Mouse (Mus musculus) neutrophil, adult 5-6 weeks (primary cell): ENCODE results near the gene Tnpo3. TPM values are rescaled to one million over a fixed set of nuclear protein-coding genes. Genes with fewer than 3 reads are reported as not detected.

Experiments
- ATAC-seq: fragments of 151-379, 151-347 bp; 2 replicates; pipeline ENCODE4 v1.8.0; 2017; ENCODE audit warnings: mild to moderate bottlenecking, moderate TSS enrichment; ENCODE audit not compliant: insufficient number of reproducible peaks, poor library complexity, low FRiP score, severe bottlenecking; ENCODE audit errors: extremely low read depth
- total RNA-seq: library from RNA; stranded (forward); fragments of 200-1000 nt; gene quantifications from 2 replicates; pipeline ENCODE4 v1.2.3, GENCODE M21; 2017

Tnpo3 gene
- total RNA-seq, result 82.1 and 95.6 TPM in 2 replicates

DNA sequence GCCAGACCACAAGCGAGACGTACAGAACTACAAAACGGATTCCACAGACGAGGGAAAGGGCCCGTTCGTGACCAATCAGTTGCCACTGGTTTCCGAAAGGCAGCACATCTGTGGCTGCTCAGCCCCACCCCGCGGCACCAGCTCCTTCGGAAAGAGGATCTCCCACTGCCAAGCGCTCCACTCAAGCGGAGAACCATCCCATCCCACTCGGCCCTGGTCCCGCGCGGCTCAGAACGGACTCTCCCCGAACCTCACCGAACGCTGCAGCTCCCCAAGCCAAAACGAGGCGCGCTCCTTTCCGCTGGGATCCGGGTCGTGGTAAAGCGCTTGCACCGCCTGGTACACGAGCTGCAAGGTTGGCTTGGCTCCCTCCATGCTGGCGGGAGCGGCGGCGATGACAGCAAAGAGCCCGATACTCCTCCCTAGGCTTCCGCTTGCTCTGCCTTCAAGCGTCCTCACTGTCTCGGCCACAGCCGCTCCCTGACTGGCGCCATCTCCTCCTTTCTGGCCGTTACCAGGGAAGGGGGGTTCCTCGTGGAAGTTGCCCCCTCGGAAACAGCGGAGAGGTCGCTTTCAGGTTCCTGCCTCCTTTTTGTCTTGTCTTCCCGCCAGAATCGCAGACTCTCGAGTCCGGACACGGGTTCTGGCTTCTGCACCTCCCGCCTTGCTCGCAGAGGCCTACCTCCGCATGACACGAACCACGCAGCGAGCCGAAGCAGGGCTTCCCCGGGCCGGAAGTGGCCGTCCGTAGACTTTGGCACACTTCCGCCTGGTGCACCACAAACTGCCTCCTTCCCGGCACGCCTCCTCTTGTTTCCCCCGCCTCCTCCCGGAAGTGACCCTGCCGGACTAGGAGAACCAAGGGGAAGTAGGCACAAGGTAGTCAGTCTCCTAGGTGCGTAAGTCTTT, at the start of gene Tnpo3:
Gene Tnpo3, minus strand, starts transcription at position 777 of the 909 bp plus-strand sequence.
- ATAC-seq, result peak; percentile 99

DNA sequence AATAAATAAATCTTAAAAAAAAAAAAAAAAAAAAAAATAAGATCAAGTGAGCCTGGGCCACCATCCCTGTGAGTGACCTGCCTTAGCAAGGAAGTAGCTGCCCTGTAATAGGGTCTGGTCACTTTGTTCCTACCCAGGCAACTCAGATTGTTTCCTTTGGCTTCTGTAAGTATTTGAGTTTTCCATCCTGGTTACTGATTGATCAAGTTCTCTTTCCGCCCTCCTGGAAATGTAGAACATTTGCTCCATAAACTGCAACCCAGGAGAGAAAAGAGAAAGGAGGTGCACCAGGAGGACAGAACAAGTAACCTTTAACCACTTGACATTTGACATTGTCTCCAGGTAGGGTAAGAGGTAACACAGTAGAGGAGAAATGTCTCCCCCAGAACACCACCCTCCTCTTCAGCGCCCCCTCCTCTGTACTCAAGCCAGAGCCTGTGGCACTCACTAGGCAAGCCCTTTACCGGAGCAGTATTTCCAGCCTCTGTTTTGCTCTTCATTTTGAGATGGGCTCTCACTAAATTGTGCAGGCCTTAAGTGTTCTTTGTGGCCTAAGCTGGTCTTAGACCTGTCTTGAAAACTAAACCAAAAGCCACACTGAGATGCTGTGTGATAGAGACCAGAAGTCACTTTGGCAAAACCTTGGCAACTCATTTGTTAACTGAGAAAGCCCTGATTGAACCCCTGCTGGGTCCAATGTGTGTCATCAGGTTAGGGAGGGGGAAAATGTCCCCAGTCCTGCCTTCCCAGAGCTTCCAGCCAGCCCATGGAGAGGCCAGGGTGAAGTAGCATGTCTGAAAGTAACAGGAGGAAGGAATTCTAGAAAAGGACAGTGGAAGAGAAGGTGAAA, 49.2 kb upstream of the Tnpo3 start:
- no peak for ATAC-seq

DNA sequence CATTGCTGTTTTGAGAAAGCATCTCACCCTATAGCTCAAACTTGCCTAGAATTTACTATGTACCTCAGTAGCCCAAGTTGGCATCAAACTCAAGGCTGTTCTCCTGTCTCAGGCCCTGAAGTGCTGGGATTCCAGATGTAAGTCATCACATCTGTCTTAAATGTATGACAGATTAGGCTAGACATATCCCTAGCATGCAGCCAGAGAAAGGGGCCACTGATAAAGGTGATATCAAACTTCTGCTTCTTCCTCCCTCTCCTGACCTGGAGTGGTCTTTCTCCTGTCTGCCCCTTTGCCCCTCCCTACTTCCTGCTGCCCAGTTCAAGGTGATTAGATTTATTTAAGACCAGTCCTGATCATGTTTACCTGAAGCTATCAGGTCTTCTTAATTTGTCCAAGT, 43.6 kb upstream of the Tnpo3 start:
- ATAC-seq, result no peak

DNA sequence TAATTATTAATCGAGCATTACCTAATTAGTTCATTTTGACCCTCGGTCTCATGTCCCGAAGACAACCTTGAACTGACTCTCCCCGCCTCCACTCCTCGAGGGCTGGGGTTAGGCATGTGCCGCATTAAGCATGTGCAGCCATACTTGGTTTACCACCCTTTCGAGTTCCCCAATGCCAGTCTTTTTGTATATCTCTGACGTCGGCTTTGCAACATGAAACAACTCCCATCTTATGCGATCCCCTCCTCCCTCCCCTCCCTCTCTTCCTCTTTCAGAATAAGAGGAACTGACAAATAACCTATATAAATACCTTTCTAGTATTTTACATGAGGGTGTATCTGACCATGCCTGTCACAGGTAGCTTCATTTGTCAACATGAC, 40.5 kb upstream of the Tnpo3 start:
- ATAC-seq, result no peak

DNA sequence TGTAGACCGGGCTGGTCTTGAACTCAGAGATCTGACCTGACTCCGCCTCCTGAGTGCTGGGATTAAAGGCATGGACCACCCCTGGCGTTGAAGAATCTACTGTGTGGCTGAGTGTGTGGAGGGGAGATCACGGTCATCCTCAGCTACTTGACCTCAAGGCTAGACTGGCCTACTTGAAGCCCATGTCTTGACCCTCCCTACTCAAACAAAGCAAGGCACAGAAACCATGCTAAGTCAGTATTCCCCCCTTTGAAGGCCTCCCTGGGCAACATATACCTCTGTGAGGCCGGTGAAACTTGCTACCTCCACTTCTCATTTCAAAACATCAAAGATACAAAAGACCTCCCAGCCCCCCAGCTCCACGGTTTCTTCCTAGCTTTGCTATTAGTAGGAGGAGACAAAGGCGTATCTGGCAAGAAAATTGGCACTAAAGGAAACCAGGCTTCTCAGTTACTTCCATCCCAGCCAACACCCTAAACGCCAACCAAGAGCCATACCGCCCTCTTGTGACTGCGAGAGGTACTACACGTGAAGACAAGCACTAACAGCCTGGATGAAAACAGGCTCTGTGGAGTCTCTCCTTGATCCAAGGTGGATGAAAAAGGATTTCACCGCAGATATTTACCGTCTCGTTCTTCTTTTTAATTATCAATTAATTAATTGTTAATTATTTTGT, 39.9 kb upstream of the Tnpo3 start:
- peak; percentile 92 for ATAC-seq

DNA sequence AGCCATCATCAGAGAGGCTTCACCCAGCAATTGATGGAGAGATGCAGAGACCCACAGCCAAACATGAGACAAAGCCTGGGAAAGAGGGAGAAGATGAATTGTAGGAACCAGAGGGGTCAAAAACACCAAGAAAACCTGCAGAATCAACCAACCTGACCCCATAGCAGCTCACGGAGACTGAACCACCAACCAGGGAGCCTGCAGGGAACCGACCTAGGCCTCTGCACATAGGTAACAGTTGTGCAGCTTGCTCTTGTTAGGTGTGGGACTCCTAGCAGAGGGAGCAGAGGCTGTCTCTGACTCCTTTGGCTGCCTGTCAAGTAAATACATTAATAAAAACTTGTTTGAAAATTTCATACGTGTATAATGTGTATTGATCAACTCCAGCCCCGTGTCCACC, 32.1 kb upstream of the Tnpo3 start:
- no peak for ATAC-seq

DNA sequence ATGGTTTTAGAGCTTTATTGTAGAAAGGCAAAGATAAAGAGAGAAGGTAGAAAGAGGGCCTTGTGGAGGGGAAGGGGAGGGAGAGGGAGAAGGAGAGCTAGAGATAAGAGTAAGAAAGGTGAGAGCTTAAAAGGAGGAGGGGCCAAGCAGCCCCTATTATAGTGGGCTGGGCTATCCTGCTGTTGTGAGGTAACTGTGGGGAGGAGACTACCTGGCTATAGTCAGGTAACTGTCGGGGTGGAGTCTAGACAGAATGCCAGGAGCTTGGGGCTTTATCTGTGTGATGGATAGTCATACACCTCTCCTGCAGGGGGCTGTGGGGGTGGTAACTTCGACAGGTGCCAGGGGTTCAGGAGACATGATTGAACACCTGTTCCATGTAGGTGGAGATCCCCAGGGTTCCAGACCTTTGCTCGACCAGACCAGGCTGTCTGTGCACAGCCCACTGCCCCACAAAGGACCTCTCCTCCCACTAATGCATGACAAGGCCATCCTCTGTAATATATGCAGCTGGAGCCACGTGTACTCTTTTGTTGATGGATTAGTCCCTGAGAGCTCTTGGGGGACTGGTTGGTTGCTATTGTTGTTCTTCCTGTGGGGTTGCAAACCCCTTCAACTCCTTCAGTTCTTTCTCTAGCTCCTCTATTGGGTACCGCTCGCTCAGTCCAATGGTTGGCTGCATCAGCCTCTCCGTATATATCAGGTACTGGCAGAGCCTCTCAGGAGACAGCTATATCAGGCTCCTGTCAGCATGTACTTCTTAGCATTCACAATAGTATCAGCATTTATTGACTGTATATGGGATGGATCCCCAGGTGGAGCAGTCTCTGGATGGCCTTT, 30.1 kb upstream of the Tnpo3 start:
- no peak for ATAC-seq

DNA sequence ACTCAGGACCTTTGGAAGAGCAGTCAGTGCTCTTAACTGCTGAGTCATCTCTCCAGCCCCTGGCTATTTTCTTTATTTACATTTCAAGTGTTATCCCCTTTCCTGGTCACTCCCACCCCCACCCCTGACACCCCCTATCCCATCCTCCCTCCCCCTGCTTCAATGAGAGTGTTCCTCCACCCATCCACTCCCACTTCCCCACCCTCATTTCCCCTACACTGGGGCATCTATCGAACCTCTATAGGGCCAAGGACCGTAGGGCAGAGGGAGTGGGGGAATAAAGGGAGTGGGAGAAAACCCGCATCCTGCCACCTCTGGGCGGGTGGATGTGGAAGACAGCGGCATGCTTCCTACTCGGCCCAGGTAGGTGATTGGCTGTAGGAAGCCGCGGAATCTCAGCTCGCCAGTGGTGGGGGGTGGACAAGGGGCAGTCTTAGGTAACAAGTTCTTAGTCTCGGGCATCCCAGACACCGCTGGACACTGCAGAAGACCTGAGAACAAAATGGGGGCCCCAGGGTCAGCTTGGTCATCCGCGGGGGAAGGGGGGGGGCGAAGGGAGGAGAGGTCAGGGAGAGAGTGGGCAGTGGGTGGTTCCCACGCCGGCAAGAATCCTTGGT, 29.3 kb upstream of the Tnpo3 start:
- ATAC-seq, result no peak

DNA sequence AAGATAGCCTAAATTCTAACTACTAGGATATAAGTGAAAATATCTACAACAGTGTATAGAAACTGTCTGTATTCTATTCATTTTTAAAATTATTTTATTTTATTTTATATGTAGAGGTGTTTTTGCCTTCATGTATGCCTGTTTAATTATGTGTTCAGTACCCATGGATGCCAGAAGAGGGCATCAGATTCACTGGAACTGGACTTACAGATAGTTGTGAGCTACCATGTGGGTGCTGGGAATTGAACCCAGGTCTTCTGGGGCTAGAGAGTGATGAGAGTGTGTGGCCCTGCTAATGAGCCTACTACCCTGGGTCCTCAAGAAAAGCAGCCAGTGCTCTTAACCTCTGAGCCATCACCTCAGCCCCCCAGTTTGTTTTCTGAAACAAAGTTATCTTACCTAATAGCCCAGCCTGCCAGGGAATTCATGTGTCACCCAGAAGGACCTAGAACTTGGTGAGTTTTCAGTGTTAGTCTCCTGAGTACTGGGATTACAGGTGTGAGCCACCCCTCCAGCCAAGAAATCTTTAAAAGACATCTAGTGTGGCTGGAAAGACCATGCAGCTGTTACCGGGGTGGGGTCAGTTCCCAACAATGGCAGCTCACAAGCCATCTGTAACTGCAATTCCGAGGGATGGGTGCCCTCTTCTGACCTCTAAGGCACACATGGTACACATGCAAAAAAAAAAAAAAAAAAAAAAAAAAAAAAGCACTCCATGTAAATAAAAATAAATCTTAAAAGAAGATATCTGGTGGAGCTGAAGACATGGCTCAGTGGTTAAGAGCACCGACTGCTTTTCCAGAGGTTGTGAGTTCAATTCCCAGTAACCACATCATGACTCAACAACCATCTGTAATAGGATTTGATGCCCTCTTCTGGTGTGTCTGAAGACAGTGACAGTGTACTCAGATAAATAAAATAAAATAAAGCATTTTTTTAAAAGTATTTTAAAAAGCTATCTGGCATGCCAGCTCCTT, 28.0 kb upstream of the Tnpo3 start:
- no peak for ATAC-seq

DNA sequence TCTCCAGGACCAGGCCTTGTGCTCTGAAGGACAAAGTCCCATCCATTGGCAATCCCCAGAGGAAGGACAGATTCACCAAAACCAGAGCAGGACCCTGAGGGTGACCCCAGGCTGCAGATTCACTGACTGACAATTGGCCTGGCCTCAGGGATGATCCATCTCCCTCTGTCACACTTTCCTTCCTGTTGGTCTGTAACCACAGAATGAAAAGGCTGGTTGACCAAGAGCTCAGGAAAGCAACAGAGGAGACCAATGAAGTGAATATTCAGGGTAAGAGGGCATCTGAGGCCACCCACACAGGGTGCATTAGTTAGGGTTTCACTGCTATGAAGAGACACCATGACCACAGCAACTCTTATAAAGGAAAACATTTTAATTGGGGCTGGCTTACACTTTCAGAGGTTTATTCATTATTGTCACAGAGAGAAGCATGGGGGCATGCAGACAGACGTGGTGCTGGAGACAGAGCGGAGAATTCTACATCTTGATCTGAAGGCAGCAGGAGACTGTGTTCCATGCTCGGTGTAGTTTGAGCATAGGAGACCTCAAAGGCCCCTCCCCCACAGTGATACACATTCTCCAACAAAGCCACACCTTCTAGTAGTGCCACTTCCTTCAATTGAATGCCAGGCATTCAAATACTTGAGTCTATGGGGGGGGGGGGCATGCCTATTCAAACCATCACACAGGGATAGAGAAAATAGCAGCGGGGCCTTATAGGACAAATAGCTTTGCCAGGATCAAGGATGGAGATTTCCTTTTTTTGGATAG, 26.8 kb upstream of the Tnpo3 start:
- no peak for ATAC-seq

DNA sequence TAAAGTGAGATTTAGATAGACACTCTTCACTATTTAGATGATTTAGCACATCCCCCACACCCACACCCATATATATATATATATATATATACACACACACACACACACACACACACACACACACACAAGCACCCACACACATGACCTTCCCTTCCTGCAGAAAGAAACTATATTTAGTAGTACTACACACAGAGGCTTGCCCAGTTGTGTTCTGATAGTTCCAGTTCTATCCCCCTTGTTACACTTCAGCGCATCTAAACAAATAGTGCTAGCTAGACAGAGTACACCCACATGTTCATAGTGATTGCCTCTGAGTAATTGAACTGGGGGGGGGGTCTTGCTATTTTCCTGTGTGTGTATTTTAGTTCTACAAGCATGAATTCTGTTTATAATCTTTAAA, 24.9 kb upstream of the Tnpo3 start:
- no peak for ATAC-seq

DNA sequence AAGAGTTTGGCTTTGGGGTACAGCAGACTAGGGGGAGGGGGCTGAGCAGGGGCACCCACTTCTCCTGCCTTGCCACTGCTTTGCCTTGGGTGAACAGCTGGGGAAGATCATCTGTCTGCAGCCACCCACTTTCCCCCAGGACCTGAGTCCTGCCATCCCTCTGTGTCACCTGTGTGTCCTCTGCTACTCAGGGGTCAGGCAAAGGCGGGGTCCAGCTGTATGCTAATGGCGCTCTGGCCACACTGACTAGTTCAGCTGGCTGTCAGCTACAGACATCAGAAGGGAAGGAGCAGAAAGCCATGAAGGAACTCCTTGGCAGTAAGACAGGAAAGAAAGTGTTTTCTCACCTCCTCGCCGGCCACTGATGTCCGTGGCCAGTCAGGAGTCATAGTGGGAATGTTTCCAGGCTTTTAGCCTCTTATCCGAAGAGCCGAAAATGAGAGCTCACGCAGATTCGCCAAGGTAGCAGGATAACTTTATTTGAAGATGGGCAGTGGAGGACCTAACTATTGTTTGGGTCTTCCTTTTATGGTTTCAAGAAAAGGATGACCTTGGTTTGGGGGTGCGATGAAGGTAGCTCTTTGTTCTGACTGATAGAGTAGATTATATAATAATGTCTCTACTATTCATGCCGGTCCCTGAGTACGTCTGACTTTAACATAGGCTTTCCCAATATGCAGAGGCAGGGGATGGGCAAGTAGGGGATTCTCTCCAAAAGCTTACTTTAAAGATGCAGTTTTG, 23.0 kb upstream of the Tnpo3 start:
- ATAC-seq, result no peak

DNA sequence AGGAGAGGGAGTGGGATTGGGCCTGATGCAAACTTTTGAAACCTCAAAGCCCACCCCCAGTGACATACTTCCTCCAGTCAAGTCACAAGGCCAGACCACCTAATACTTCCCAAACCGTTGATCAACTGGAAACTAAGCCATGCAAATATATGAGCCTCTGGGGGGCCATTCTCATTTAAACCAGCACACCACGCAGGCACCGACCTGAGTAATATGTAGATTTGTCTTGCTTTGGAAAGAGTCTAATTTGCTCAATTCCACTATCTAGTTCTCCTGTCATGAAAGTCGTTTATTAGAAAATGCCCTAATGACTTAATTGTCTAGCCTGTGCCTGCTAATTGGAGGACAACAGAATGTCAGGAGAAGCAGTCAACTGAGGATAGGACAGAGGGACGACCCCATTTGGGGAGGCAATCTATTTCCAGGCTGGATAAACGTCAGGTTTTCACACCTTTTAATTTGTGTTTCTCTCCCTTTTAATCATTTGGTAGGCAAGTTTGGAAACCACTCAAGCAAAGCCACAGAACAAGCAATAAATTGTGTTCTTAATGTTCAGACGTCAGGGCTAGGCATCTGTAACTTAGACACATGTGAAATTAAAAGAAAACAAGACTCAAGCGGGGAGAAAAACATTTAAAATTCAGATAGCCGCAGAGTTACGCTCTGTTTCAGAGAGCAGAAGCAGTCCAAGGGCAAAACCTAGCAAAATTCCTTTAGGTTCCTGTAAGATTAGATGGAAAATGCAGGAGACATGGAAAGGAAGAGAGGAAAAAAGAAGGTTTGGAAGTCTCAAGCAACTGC, 22.3 kb upstream of the Tnpo3 start:
- no peak for ATAC-seq

DNA sequence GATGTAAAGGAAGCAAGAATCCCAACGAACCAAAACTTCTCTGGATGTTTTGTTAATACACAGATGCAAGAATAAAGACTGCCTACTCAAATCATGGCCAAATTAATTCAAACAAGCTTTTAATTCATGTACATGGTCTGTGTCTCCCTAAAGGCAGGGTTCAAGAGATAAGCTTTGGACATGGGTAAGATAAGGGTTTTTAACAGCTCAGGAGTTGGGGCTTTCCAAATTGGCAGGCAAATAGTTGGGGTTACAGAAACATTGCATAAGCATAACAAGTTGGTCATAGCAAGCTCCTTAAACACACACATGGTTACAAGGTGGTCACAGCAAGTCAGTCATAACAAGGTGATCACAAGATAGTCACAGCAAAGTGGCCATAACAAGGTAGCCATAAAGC, 20.5 kb upstream of the Tnpo3 start:
- ATAC-seq, result no peak

DNA sequence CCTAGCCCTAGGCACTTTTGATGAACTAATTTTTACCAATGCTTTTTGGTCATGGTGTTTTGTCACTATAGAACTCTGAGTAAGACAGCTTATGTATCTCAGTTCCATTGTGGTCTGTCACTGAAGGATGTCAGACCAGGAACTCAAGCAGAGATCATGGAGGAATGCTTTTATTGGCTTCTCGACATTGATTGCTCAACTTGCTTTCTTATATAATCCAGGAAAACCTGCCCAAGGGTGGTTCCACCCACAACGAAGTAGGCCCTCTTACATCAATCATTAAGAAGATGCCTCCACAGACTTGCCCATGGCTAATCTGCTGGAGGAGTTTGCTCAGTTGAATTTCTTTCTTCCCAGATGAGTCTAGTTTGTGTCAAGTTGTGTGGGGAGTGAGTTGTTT, 18.1 kb upstream of the Tnpo3 start:
- no peak for ATAC-seq
